Mouse (Mus musculus) testis, postnatal 10 days (tissue): ENCODE measurements around the gene Atp1b2.

Source experiments
- DNase-seq: peaks from one replicate; pipeline ENCODE4 v3.0.0; 2021; ENCODE audit warnings: low spot score

Atp1b2 gene

DNA sequence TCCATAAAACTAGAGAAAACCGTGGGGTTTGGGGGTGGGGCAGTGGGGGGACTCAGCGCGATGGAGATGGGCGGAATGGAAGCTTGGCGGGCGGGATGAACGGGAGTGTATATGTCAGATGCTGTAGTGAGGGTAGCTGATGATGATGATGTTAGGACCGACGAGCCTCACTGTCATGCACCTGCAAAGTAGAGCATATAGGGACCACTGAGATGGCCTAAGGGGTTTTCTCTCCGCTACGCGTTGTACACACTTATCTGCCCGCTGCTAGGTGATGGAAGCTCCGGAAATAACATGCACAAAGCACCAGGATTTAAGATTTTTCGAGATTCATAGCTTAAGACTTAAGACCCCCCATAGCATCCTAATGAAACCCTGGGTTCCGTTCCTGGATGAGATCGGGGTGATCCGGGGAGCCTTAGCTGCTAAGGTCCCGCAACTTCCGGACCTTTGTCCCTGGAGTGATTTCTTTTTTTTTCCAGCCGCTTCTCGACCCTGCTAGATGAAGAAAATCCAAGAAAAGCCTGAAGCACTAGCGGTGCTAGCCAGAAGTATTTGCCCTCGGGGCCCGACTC is 25.1 kb downstream of the Atp1b2 start:
- DNase-seq, result no peak

DNA sequence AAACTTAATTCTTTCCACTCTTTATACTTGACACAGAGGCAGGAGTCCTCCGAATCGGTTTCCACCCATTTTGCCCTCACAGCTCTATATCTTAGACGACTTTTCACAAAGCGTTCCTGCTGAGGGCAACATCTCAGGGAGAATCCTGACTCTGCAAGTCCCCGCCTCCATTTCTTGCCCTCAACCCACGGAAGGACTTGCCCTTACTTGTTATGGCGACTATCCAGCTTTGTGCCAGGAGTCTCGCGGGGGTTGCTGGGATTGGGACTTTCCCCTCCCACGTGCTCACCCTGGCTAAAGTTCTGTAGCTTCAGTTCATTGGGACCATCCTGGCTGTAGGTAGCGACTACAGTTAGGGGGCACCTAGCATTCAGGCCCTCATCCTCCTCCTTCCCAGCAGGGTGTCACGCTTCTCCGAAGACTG is 25.6 kb downstream of the Atp1b2 start, which contains the start of the genes Wrap53 and Trp53:
Wrap53 (minus strand) TSS at position 165 of the 424 bp plus-strand sequence.
Trp53 (plus strand) TSS at position 269 of the 424 bp plus-strand sequence.
- peak; percentile 90 for DNase-seq

DNA sequence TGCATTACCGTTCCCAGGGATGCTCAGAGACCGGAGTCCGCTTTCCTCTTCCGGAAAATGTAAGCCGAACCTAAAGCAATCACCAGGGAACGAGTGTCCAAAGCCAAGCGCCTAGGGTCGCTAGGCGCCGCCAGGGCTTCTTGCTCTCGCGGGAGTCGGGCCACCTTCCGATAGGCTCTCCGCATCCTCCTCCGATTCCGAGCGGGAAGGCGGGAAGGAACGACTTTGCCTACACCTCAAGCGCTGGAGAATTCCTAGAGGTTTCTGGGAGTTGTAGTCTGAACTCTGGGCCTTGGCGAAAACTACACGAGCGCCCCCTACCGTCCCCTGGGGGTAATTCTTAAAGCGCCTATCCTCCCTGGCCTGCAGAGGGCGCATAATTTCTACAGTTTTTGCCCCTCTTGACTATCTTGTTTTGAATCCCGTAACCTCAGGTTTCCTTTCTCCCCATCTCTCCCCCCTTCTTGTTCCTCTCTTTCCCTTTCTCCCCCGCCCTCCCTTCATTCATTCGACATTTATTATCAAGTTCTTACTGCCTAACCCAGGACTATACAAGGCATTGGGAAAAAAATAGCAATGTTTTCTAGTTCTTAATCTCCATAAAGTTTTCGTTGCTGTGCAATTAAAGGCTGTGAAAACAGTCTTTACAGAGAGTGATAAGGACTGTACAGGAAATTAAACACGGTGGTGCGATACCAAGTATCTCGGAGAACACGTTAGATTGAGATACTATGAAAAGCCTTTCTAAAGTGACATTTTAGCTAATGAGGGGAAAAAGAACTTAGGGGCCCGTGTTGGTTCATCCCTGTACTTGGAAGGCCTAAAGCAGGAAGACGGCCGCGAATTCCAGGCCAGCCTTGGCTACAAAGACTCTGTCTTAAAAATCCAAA is 26.4 kb downstream of the Atp1b2 start:
- DNase-seq, result peak; percentile 97

DNA sequence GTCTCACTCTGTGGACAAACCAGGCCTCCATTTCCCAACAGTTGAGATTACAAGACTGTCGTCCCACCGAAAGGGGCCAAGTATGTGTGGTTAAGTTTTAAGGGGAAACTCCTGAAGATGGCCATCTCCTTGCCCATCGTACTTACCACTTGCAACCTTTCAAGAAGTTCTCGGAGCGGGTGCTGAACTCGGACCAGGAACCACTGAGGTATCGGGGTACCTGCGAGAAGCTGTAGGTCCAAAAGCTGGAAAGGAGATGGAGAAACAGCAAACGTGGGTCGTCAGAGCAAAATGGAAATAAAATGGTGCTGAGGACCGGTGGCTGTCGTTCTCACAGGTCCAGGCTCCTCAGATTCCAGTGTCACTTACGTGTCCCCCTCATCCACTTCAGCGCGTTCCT is 27.4 kb downstream of the Atp1b2 start:
- DNase-seq, result no peak

DNA sequence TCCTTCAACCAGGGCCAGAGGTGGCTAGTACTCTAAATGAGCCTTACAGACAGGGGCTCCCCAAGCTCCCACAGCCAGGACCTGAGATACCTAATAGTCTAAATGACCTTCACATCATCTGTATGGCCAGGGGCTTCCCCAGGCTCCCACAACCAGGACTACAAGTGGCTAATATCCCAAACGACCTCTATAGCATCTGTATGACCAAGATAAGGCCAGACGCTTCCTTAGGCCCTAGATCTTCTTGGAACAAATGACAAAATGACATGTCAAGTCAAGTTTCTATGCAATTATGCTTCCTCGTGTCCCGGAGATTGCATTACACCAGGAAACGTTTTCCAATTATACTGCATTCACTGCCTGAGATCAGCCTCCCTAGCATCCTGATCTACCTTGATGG is 29.4 kb downstream of the Atp1b2 start:
- DNase-seq, result no peak

DNA sequence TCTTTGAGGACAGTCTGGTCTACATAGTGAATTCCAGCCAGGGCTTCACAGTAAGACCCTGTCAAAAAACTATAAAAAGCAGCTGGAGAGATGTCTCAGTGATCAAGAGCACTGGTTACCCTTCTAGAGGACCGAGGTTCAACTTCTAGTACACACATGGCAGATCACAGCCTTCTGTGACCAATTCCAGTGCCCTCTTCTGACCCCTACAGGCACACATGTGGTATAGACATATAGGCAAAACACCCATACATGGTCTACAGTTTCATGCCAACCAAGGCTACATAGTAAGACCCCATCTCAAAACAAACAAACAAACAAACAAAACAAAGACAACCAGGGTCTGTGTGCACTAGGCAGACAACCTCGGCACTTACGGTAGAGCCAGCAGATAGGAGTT is 30.5 kb downstream of the Atp1b2 start:
- no peak for DNase-seq

DNA sequence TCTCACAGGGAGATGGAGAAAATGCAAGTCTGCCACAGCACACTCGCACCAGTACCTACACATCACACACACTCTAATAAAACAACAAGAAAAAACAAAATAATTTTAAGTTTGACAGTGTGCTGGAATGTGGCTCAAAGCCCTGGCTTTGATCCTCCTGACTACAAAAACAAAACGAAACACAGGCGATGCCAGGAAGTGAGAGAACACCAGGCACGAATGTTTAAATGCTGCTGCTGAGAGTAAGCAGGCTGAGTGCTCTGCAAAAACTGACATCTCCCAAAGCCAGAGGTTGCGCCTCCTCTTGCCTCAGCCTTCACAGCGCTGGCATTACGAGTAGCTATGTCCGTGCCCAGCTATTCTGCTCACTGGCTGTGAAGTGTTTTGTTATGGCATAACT is 40.6 kb downstream of the Atp1b2 start:
- DNase-seq, result no peak

DNA sequence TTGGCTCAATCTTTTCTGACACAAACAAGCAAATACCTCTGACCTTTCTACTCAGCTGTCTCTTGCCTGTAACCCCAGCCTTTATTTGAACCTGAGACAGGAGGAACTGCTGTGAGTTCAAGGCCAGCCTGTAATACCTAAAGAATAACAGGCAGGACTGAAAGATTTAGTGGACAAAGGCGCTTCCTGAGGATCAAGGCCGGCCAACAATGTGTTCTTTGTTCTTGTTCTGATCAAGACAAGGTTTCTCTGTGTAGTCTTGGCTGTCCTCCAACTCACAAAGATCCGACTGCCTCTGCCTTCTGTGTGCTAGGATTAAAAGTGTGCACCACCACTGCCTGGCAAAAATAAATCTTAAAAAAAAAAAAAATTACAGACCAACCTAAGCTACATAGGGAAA is 41.4 kb downstream of the Atp1b2 start:
- no peak for DNase-seq

DNA sequence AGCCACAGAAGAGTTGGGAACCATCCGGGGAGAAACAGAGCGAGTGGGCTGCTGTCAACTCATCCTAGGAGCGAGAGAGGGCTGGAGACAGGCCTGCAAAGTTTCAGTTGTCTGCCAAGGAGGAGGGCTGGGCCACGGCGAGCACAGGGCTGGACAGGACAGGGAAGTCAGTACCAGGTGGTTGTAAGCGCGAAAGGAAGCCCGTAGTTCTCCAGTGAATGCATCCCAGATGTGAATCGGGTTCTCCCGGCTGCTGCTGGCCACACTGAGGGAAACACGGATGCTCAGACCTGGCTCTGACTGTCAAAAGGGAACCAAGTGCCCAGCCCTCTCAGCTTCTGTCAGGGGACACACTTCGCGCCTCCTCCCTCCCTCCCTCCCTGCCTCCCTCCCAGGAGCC is 42.4 kb downstream of the Atp1b2 start:
- DNase-seq, result no peak

DNA sequence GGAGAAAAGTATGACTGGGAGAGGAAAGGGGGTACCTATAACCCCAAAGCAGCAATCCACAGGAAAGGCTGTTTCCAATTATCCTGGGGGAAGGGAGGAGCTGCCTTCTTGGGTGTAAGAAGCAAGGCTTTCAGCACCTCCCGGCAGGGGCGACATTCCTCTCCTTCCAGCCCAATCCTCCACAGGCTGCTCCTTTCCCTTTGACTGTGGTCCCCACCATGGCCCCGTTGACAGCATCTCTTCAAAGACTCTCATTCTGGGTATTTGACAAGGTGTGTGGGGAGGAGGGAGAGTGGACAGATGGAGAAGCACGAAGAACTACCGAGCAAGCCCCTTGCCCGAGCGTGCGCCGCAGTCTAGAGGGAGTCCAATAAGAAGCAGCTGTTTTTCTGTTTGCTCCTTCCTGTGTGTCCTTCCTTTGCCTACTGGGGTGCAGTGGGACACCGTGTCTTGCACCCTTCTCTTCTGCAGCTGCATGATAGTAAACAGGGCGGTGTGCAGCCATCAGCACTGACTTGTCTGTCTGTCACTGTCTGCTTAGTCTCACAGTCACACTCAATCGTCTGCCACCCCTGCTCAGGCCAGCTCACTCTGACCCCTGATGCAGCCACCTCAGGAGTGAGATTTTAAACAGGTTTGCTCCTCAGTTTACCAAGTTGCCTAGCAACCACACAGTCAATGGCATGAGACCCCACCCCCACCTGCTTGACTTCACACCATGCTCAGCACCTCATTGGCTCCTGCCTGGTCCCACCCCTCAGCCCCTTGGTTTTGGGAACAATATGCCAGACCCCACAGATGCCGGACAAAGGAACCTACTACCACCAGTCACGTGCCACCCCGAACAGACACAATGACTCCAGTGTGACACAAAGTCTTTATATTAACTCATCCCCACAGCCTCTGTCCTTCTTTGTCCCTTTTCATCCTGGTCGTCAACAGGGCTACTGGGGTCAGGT is 44.6 kb downstream of the Atp1b2 start:
- DNase-seq, result no peak

DNA sequence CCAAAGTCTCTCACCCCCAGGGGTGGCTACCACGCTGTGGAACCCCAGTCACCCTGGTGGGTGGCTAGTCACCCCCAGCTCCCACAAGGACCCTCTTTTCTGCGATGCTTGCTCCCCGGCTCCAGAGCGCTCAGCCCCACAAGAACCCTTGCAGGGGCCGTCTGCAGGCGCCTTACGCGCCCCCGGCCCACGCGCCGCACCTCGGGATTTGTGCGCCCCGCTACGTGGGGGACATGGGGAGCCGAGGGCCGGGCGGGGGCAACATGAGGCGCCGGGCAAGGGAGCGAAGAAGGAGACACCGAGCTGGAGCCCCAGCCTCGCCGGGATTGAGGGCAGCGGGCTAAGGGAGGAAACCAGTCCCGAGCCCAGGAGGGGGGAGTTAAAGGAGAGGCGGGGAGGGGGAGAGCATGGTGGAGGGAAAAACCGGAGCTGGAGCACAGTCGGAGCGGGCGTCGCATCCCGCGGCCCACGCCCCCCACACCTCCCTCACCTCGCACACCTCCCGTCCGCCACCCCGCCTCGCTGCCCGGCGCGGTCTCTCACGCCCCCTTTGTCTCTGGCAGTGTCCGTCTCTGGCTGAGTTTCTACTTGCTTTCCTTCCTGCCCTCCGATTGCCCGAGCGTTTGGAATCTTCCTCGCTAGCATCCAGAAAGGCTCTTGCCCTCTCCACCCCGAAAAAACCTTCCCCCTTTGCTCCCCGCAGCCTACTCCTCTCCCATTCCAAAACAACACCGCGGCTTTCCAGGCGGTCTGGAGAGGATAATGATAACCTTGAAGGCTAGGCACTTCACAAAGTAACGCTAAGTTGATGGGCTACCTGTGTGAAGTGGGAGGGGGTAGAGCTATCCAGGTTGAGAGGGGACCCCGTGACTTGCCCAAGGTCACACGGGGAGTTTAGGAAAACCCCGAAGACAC is 45.6 kb downstream of the Atp1b2 start, which contains the start of gene Efnb3:
Efnb3 (minus strand) TSS at position 355 of the 915 bp plus-strand sequence.
- peak; percentile 66 for DNase-seq

DNA sequence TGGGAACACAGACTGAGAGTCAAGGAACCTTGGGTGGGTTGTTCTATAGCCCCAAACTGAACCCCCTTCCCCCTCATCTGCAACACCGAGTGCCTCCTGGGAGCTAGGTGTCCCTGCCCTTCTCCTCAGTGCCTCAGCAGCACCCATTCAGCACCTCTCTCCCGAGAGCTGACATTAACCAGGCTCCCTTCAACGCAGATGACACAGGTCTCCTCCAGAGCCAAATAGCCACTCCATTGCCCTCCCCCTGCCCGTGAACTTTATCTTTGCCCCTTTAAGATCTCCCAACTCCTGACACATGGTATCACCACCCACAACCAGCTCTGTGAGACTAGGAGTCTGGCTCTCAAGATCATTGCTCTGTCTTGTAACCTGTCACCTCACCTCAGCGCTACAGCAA is 46.6 kb downstream of the Atp1b2 start:
- no peak for DNase-seq

DNA sequence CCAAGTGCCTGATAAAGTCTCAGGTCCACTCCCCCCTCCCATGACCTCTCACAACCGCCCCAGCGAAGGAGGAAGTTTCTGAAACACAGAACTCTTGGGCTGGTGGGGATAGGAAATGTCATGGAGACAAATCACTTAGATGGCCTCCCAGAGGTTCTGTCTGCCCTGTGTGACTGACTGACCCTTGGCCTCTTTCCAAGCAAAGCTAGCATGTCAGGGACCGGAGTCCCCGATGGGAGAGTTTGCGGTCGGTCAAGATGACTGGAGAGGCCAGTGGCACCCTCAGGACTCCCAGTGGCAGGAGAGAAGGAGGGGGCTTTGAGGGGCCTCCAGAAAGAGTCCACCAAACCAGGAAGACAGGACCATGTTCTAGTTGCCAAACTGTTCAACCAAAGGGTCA is 47.0 kb downstream of the Atp1b2 start:
- no peak for DNase-seq

DNA sequence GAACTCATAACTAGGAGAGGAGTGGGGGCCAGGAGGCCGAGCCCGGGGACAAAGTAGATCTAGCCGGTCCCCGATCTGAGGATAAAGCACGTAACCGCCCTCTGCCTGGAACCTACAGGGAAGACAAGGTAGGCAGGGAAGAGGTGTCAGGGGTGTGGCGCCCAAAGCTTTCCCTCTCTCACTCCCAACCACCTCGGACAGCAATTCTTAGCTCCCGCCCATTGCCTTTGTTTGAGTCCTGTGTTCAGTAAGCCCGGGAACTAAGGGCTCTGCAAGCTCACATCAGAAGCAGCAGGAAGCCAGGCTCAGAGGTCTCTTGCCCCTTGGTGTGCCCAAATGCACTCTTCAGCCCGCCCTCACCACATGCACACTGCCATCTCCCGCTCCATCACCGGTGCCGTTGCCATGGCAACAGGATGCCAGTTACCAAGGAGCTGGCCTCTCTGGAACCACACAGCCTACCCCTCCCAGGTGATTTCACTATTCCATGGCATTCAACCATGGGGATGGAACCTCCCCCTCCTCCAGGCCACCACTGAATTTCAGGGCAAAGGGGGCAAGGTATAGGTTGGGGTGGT is 48.3 kb downstream of the Atp1b2 start:
- DNase-seq, result no peak

DNA sequence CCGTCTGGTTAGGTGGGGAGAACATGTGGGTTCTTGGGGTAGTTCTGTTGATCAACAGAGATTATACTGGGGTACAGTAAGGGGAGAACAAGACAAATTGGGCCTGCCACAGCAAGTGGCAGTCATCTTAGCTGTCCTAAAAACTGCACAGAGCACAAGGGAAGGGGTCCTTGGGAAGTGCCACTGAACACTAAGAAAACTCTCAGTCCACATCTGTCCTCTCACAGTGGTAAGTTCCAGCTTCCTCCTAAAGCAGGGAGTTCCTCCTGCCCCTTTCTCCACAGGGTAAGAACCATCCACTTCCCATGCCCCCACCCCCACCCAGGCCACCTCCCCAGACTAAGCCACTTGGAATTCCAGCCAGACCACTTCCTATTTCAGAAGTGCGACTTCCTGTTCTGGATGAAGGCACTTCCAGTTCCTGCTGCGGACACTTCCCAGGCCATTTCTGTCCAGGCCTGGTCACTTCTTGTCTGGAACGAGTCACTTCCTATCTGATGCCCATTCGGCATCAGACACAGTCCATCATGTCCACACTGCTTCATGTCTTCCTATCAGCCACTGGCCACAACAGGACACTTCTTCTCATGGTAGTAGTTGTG is 51.1 kb downstream of the Atp1b2 start:
- DNase-seq, result no peak

DNA sequence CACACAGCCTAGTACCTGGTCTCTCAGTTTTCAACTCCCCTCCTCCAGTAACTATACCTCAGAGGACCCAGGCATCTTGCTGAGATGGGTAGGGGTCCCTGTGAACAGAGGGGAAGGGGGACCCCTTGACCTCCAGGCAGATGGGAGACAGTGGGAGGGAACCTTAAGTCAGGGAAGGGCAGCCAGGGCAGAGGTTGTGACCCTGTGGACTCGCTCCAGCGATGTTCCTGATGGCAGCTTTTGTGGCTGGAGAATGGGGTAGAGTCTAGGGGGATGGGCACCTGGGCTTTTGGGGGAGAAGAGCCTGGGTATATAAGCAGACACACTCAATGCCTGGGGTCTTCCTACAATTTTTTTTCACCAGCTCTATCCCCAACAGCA is 52.4 kb downstream of the Atp1b2 start:
- no peak for DNase-seq

DNA sequence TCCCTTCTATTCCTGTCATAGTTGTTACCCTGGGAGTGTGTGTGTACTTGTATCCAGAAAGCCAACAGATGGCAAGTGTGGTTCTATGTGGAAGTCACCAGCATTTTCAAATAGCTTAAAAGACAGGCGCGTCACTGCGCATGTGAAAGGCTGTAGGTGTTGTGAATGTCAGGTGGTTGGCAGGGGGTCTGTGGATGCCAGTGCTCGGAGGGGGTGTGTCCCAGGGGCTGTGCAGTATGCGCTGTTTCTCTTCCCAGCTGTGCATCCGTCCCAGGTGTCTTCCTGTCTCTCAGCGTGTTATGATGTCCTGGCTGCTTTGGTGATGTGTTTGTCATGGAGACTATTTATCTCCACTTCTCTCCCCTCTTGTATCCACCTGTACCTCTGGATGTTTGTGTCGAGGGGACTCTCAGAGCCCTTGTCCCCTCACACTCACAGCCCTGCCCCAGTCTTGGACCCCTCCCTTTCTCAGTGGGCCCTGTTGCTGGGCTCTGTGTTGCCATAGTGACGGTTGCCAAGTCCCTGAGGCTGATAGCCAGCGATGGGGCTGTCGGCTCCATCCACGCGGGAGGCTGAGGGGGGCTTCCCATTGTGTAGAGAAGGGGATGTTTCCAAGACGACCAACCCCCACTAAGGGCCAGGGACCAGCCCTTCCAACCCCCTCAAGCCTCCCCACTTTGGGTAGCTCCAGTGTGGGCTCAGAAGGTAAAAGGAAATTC is 53.0 kb downstream of the Atp1b2 start:
- no peak for DNase-seq

DNA sequence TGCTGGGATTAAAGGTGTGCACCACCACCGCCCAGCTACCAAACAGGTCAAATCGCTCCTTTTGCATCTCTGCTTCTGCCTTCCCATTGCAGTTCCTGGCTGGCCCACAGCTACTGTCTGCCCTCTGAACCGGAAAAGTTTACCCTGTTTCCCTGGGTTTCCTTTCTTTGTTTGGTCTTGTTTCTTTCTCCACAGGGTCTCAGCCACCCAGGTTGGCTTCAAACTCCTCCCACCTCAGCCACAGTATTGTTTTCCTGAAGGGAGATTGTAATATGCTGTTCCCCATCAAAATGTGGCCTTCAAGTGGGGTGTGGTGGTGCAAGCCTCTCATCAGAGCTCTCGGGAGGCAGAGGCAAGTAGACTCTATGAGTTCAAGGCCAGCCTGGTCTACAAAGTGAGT is 54.4 kb downstream of the Atp1b2 start:
- DNase-seq, result no peak
